Mouse (Mus musculus) ES-Bruce4 (cell line): ENCODE measurements at regions not wholly inside any gene's neighbourhood (a gene's known extent, or its start where the extent isn't known, plus 50 kb on each side); places are given as distances from the start of the nearest gene placed in this dataset.
A peak's percentile ranks its signal among the peaks of the same experiment; 100 is the strongest.

Source experiments
- H3K27ac ChIP-seq: 2 replicates; pipeline ENCODE4 v1.5.1; 2012; ENCODE audit warnings: low read length, inconsistent platforms; ENCODE audit not compliant: insufficient read depth
- H3K27me3 ChIP-seq: 2 replicates; pipeline ENCODE4 v1.6.1; 2012; ENCODE audit warnings: mild to moderate bottlenecking, low read length, inconsistent platforms; ENCODE audit not compliant: control insufficient read depth, poor library complexity, insufficient read depth, severe bottlenecking
- H3K36me3 ChIP-seq: 2 replicates; pipeline ENCODE4 v1.6.1; 2012; ENCODE audit warnings: inconsistent platforms, mild to moderate bottlenecking, low read length, moderate library complexity; ENCODE audit not compliant: control insufficient read depth, poor library complexity, insufficient read depth, severe bottlenecking
- H3K4me1 ChIP-seq: one replicate; pipeline ENCODE4 v1.8.1; 2011; ENCODE audit warnings: low read length; ENCODE audit not compliant: control insufficient read depth, insufficient read depth
- H3K4me3 ChIP-seq: 2 replicates; pipeline ENCODE4 v1.5.1; 2011; ENCODE audit warnings: low read depth, mild to moderate bottlenecking, low read length
- H3K9ac ChIP-seq: 2 replicates; pipeline ENCODE4 v1.6.1; 2012; ENCODE audit warnings: low read depth, mild to moderate bottlenecking, inconsistent platforms; ENCODE audit not compliant: poor library complexity, severe bottlenecking
- H3K9me3 ChIP-seq: replicated peaks from 2 replicates; pipeline ENCODE4 v1.6.1; 2012; ENCODE audit warnings: mild to moderate bottlenecking, low read length, inconsistent platforms; ENCODE audit not compliant: control insufficient read depth, poor library complexity, insufficient read depth, severe bottlenecking
- CTCF ChIP-seq: IDR thresholded peaks from one replicate; pipeline ENCODE4 v1.8.1; 2011; ENCODE audit warnings: low read depth, low read length
- EP300 ChIP-seq: IDR thresholded peaks from 2 replicates; pipeline ENCODE4 v1.6.1; 2011; ENCODE audit warnings: low read depth, low read length; ENCODE audit not compliant: insufficient read depth
- POLR2A ChIP-seq: IDR thresholded peaks from one replicate; pipeline ENCODE4 v1.8.1; 2011; ENCODE audit warnings: low read length; ENCODE audit not compliant: insufficient read depth

DNA sequence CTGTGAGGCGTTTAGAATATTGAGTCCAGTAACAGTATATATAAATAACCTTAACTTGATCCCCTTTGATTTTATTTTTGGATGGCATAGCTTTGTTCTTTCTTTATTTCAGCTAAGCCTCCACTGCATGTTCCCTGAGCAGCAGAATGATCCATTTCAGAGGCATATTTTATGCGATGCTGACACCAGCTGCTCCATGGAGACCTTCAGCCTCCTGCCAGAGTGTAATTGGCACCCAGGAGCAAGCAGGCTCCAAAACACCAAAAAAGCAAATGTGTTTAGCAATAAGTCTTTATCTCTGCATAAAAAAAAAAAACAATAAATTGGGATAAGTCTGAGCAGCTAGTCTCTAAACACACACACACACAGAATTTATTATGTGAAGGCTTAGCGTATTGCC is 170.7 kb upstream of the Dkk2 start:
- H3K36me3 ChIP-seq, result no peaks in the 10 kb centered on the region
- no peaks in the 10 kb centered on the region; the same call in 1 of the 2 replicates for H3K27me3 ChIP-seq
- TF ChIP-seq EP300 (no peak), CTCF (no peak), POLR2A (no peak)
- H3K9ac ChIP-seq, result no peak overlapping the region
- no peaks in the 10 kb centered on the region for H3K4me1 ChIP-seq
- H3K4me3 ChIP-seq, result no peak overlapping the region
- no peak overlapping the region for H3K27ac ChIP-seq
- H3K9me3 ChIP-seq, result no peaks in the 10 kb centered on the region

DNA sequence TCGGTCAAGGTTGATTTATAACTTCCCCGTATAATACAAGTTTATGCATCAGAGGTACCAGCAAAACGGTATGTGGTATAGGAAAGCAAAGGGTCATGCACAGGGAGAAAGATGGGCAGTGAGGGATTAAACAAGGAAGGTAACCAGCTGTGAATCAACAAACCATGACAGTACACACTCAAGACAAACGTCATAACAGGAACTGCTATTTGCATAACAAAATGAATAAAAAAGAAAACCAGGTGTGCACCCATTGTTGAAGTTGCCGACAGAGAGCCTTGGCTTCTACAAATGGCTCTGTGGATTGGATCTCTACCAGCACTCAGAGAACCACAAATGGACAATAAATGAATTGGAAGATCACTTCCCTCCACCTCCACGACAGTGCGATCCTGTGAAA is 170.1 kb upstream of the Dkk2 start:
- Histone ChIP-seq H3K27me3 (no peaks in the 10 kb centered on the region; the same call in 1 of the 2 replicates), H3K27ac (no peak overlapping the region), H3K36me3 (no peaks in the 10 kb centered on the region), H3K4me3 (no peak overlapping the region), H3K4me1 (no peaks in the 10 kb centered on the region), H3K9me3 (no peaks in the 10 kb centered on the region), H3K9ac (no peak overlapping the region)
- TF ChIP-seq POLR2A (no peak), EP300 (no peak), CTCF (no peak)

- Histone ChIP-seq H3K4me3 (no peak overlapping the region), H3K9ac (no peak overlapping the region), H3K27ac (no peak overlapping the region), H3K4me1 (no peaks in the 10 kb centered on the region), H3K36me3 (no peaks in the 10 kb centered on the region), H3K27me3 (no peaks in the 10 kb centered on the region; the same call in 1 of the 2 replicates), H3K9me3 (no peaks in the 10 kb centered on the region)
- no peak for TF ChIP-seq CTCF
- TF ChIP-seq POLR2A, result no peak
- TF ChIP-seq EP300, result no peak
These were observed 167.2 kb upstream of the Dkk2 start for GRCm38 (mm10) chr3:131917734-131918534.

DNA sequence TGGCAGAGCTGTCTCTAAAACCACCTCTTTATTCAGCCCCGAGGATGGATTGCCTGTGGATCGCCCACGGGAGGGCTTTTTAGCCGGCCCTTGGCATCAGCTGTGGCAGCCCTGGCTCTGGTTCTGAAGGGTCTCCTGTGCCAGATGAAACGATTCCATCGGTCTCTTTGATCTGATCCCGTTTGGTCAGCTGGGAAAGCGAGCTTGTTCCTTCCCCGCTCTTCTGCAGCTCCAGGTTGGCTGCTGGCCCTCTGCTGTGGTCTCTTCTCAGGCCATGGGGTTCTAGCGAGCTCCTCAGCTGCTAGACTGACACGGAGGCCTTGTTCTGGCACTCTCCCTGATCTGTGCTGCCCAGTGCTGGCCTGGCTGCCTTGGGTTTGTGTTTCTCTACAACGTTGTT is 165.6 kb upstream of the Dkk2 start:
- no peaks in the 10 kb centered on the region for H3K9me3 ChIP-seq
- no peak overlapping the region for H3K27ac ChIP-seq
- TF ChIP-seq EP300, result no peak
- TF ChIP-seq CTCF, result no peak
- TF ChIP-seq POLR2A, result no peak
- no peaks in the 10 kb centered on the region for H3K36me3 ChIP-seq
- no peaks in the 10 kb centered on the region; the same call in 1 of the 2 replicates for H3K27me3 ChIP-seq
- no peak overlapping the region for H3K4me3 ChIP-seq
- no peaks in the 10 kb centered on the region for H3K4me1 ChIP-seq
- no peak overlapping the region for H3K9ac ChIP-seq

GRCm38 (mm10) chr3:131921161-131921560 is 163.9 kb upstream of the Dkk2 start:
- TF ChIP-seq EP300 (no peak), CTCF (peak; percentile 56), POLR2A (no peak)
- Histone ChIP-seq H3K36me3 (no peaks in the 10 kb centered on the region), H3K9ac (no peak overlapping the region), H3K4me3 (no peak overlapping the region), H3K27ac (no peak overlapping the region), H3K9me3 (no peaks in the 10 kb centered on the region), H3K27me3 (no peaks in the 10 kb centered on the region), H3K4me1 (no peaks in the 10 kb centered on the region)

DNA sequence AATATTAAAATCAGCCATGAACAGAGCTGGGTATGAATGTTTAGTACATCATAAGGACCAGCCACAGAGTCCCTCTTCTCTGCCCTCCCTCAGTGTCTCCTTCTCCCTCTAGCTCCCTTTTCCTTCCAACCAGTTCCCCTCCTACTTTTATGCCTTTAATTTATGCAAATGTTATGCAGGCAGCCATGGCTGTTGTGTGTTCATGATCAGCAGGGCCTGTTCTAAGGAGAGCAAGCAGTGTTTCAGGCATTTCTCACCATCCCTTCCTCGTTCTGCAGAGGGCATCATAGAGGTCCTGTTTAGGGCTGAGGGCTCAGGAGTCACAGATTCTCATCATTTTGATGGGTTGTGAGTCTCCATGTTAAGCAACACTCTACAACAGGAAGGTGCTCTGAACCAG is 162.4 kb upstream of the Dkk2 start:
- no peaks in the 10 kb centered on the region for H3K27me3 ChIP-seq
- TF ChIP-seq CTCF (no peak), EP300 (no peak), POLR2A (no peak)
- no peaks in the 10 kb centered on the region for H3K4me1 ChIP-seq
- H3K4me3 ChIP-seq, result no peak overlapping the region
- no peak overlapping the region for H3K9ac ChIP-seq
- H3K9me3 ChIP-seq, result no peaks in the 10 kb centered on the region
- no peak overlapping the region for H3K27ac ChIP-seq
- no peaks in the 10 kb centered on the region for H3K36me3 ChIP-seq
